Mouse (Mus musculus) mouse trophoblast stem cell (cell line): ENCODE measurements around the gene Bcs1l.

ENCODE experiments used
- in situ Hi-C, 2 experiments: fragments of 300-500 bp; cut with MseI, MboI; formaldehyde crosslinking; loops; 2 replicates in 1 of 2; 3 replicates in 1 of 2; pipeline ENCODE4 v1.15.1; 2025

The Bcs1l gene

GRCm38 (mm10) chr1:74587773-74588445, at the start of gene Bcs1l, which contains the start of gene Zfp142:
Gene Bcs1l (plus strand): TSS chr1:74588289.
Gene Zfp142 (minus strand): TSS chr1:74588246.
- in situ Hi-C loops = no loop called here

GRCm38 (mm10) chr1:74538650-74539049, 49.4 kb upstream of the Bcs1l start:
- in situ Hi-C loops = no loop called here

- in situ Hi-C loops = no loop called here
Observed at GRCm38 (mm10) chr1:74542451-74542961, 45.6 kb upstream of the Bcs1l start, which contains the start of gene Plcd4. Gene Plcd4 (plus strand): TSS chr1:74542888.

- in situ Hi-C loops = no loop called here
Observed at GRCm38 (mm10) chr1:74544184-74544583, 43.9 kb upstream of the Bcs1l start, which contains the start of gene Usp37. Gene Usp37 (minus strand): TSS chr1:74544284.

GRCm38 (mm10) chr1:74559061-74559460, 29.0 kb upstream of the Bcs1l start:
- in situ Hi-C loops = no loop called here

- in situ Hi-C loops = no loop called here
Observed at GRCm38 (mm10) chr1:74565834-74566233, 22.3 kb upstream of the Bcs1l start.

GRCm38 (mm10) chr1:74569739-74570719, 18.1 kb upstream of the Bcs1l start:
- in situ Hi-C loops = no loop called here

- in situ Hi-C loops = no loop called here
Observed at GRCm38 (mm10) chr1:74582621-74583020, 5.5 kb upstream of the Bcs1l start.

GRCm38 (mm10) chr1:74584616-74585398, 3.3 kb upstream of the Bcs1l start:
- in situ Hi-C loops = no loop called here

GRCm38 (mm10) chr1:74587233-74587772, 786 bp upstream of the Bcs1l start:
- in situ Hi-C loops = no loop called here

- in situ Hi-C loops = no loop called here
Observed at GRCm38 (mm10) chr1:74594434-74594833, 6.3 kb downstream of the Bcs1l start.

- in situ Hi-C loops = no loop called here
Observed at GRCm38 (mm10) chr1:74600501-74601266, 12.6 kb downstream of the Bcs1l start.

GRCm38 (mm10) chr1:74601267-74601962, 13.3 kb downstream of the Bcs1l start, which contains the start of the genes Rnf25 and Stk36:
Gene Rnf25 (minus strand): TSS chr1:74601397.
Gene Stk36 (plus strand): TSS chr1:74601445.
- in situ Hi-C loops = no loop called here

- in situ Hi-C loops = no loop called here
Observed at GRCm38 (mm10) chr1:74624183-74624582, 36.1 kb downstream of the Bcs1l start.

GRCm38 (mm10) chr1:74626076-74626475, 38.0 kb downstream of the Bcs1l start:
- in situ Hi-C loops = no loop called here

- in situ Hi-C loops = no loop called here
Observed at GRCm38 (mm10) chr1:74628001-74628400, 39.9 kb downstream of the Bcs1l start.

- in situ Hi-C loops = no loop called here
Observed at GRCm38 (mm10) chr1:74632734-74633133, 44.6 kb downstream of the Bcs1l start.
